Mouse (Mus musculus) forebrain, embryonic 10.5 days (tissue): ENCODE measurements around the gene Gm9944. TPM values are rescaled to one million over a fixed set of nuclear protein-coding genes. Genes with fewer than 3 reads are reported as not detected.

Experiments used
- DNase-seq: peaks from one replicate; pipeline ENCODE4 v3.0.0-alpha.2; 2017; ENCODE audit warnings: low spot score; ENCODE audit errors: extremely low spot score
- H3K27ac ChIP-seq: fragments of 300-500 bp; sonication (generic); 2 replicates; pipeline ENCODE4 v1.5.1; 2016; ENCODE audit warnings: mild to moderate bottlenecking
- H3K27me3 ChIP-seq: fragments of 300-500 bp; sonication (generic); 2 replicates; pipeline ENCODE4 v1.6.1; 2016; ENCODE audit warnings: mild to moderate bottlenecking; ENCODE audit not compliant: poor library complexity, severe bottlenecking
- H3K36me3 ChIP-seq: fragments of 300-500 bp; sonication (generic); replicated peaks from 2 replicates; pipeline ENCODE4 v1.6.1; 2016; ENCODE audit warnings: mild to moderate bottlenecking, moderate library complexity
- H3K4me1 ChIP-seq: fragments of 300-500 bp; sonication (generic); 2 replicates; pipeline ENCODE4 v1.6.1; 2016
- H3K4me3 ChIP-seq: fragments of 300-500 bp; sonication (generic); 2 replicates; pipeline ENCODE4 v1.5.1; 2016; ENCODE audit warnings: mild to moderate bottlenecking, moderate library complexity
- H3K9me3 ChIP-seq: fragments of 300-500 bp; sonication (generic); 2 replicates; pipeline ENCODE4 v1.6.1; 2016; ENCODE audit warnings: mild to moderate bottlenecking, moderate library complexity
- WGBS: fragments of 180-500 bp; shearing (Covaris S2); methylation state at CpG from one replicate; pipeline ENCODE4 v1.1.7; 2016; 5-methylcytosine and 5-hydroxymethylcytosine counted together
- polyA plus RNA-seq: library from polyadenylated mRNA; unstranded; fragments of >200 nt; fragmentation: Nextera tagmentation; extraction: Ambion mirVana; gene quantifications from 2 replicates; pipeline ENCODE4 v1.2.1, GENCODE M21; 2016

Gene Gm9944
- not detected in 2 replicates for polyA plus RNA-seq

GRCm38 (mm10) chr4:144453217-144453616 is at the start of gene Gm9944:
Gm9944 (minus strand) TSS chr4:144453317.
- 83% methylated on average over 2 of the region's 2 CpGs for WGBS

GRCm38 (mm10) chr4:144493331-144493730 is 40.2 kb upstream of the Gm9944 start:
- no peak for DNase-seq
- Histone ChIP-seq H3K27me3 (no peaks in the 10 kb centered on the region), H3K4me3 (no peak overlapping the region), H3K9me3 (peaks cover 55% of the 10 kb centered on the region), H3K4me1 (no peaks in the 10 kb centered on the region), H3K36me3 (no peaks in the 10 kb centered on the region), H3K27ac (no peak overlapping the region)

More at GRCm38 (mm10) chr4:144453217-144453616, at the start of gene Gm9944:
- Histone ChIP-seq H3K27ac (no peak within 1 kb of the TSS), H3K27me3 (no peaks in the 10 kb centered on the region), H3K9me3 (peaks cover 43% of the 10 kb centered on the region), H3K4me3 (no peak within 1 kb of the TSS), H3K36me3 (no peaks in the 10 kb centered on the region), H3K4me1 (no peaks in the 10 kb centered on the region)
- DNase-seq = no peak

- no peak overlapping the region for H3K4me3 ChIP-seq
- no peak for DNase-seq
- H3K27me3 ChIP-seq = no peaks in the 10 kb centered on the region
- H3K4me1 ChIP-seq = no peaks in the 10 kb centered on the region
- H3K27ac ChIP-seq = no peak overlapping the region
- 91% methylated on average over 1 of the region's 1 CpGs for WGBS
- H3K9me3 ChIP-seq = peaks cover 34% of the 10 kb centered on the region
- no peaks in the 10 kb centered on the region for H3K36me3 ChIP-seq
These were observed 15.0 kb upstream of the Gm9944 start for GRCm38 (mm10) chr4:144468091-144468490.

- Histone ChIP-seq H3K27me3 (no peaks in the 10 kb centered on the region), H3K9me3 (peaks cover 36% of the 10 kb centered on the region), H3K36me3 (no peaks in the 10 kb centered on the region), H3K4me3 (no peak overlapping the region), H3K4me1 (no peaks in the 10 kb centered on the region), H3K27ac (no peak overlapping the region)
- DNase-seq = no peak
- 86% methylated on average over 2 of the region's 2 CpGs for WGBS
These were observed 12.1 kb upstream of the Gm9944 start for GRCm38 (mm10) chr4:144465206-144465605.

- no peak within 1 kb of the TSS for H3K4me3 ChIP-seq
- no peak within 1 kb of the TSS for H3K27ac ChIP-seq
- no peaks in the 10 kb centered on the region for H3K4me1 ChIP-seq
- 83% methylated on average over 3 of the region's 3 CpGs for WGBS
- no peaks in the 10 kb centered on the region for H3K36me3 ChIP-seq
- no peaks in the 10 kb centered on the region for H3K27me3 ChIP-seq
- DNase-seq = no peak
- peaks cover 42% of the 10 kb centered on the region for H3K9me3 ChIP-seq
These were observed 10.5 kb upstream of the Gm9944 start, which contains the start of gene Aadacl3 for GRCm38 (mm10) chr4:144463656-144464055. Aadacl3 (minus strand) TSS chr4:144463756.

- H3K9me3 ChIP-seq = peaks cover 16% of the 10 kb centered on the region
- 80% methylated on average over 2 of the region's 2 CpGs for WGBS
- no peak for DNase-seq
- H3K4me1 ChIP-seq = no peaks in the 10 kb centered on the region
- H3K36me3 ChIP-seq = no peaks in the 10 kb centered on the region
- no peak overlapping the region for H3K27ac ChIP-seq
- no peak overlapping the region for H3K4me3 ChIP-seq
- H3K27me3 ChIP-seq = no peaks in the 10 kb centered on the region
These were observed 4.6 kb downstream of the Gm9944 start for GRCm38 (mm10) chr4:144448546-144448945.

GRCm38 (mm10) chr4:144441582-144441981 is 11.5 kb downstream of the Gm9944 start:
- no peak overlapping the region for H3K4me3 ChIP-seq
- no peak for DNase-seq
- no peaks in the 10 kb centered on the region for H3K36me3 ChIP-seq
- peaks cover 24% of the 10 kb centered on the region; the same call in 1 of the 2 replicates for H3K9me3 ChIP-seq
- no peaks in the 10 kb centered on the region for H3K4me1 ChIP-seq
- H3K27me3 ChIP-seq = no peaks in the 10 kb centered on the region
- 90% methylated on average over 1 of the region's 1 CpGs for WGBS
- H3K27ac ChIP-seq = no peak overlapping the region

GRCm38 (mm10) chr4:144441095-144441494 is 12.0 kb downstream of the Gm9944 start:
- no peak overlapping the region for H3K4me3 ChIP-seq
- H3K36me3 ChIP-seq = no peaks in the 10 kb centered on the region
- DNase-seq = no peak
- H3K9me3 ChIP-seq = peaks cover 24% of the 10 kb centered on the region; the same call in 1 of the 2 replicates
- no peaks in the 10 kb centered on the region for H3K27me3 ChIP-seq
- no peak overlapping the region for H3K27ac ChIP-seq
- no peaks in the 10 kb centered on the region for H3K4me1 ChIP-seq
- WGBS = 80% methylated on average over 4 of the region's 4 CpGs

- DNase-seq = no peak
- Histone ChIP-seq H3K9me3 (peaks cover 19% of the 10 kb centered on the region; the same call in 1 of the 2 replicates), H3K4me3 (no peak within 1 kb of the TSS), H3K27me3 (no peaks in the 10 kb centered on the region), H3K4me1 (no peaks in the 10 kb centered on the region), H3K27ac (no peak within 1 kb of the TSS), H3K36me3 (no peaks in the 10 kb centered on the region)
These were observed 14.4 kb downstream of the Gm9944 start, which contains the start of gene 1700012P22Rik for GRCm38 (mm10) chr4:144438672-144439071. 1700012P22Rik (minus strand) TSS chr4:144438772.

GRCm38 (mm10) chr4:144433216-144433615 is 19.9 kb downstream of the Gm9944 start:
- Histone ChIP-seq H3K4me3 (no peak overlapping the region), H3K27me3 (no peaks in the 10 kb centered on the region), H3K27ac (no peak overlapping the region), H3K9me3 (peaks cover 11% of the 10 kb centered on the region; the same call in 1 of the 2 replicates), H3K4me1 (no peaks in the 10 kb centered on the region), H3K36me3 (no peaks in the 10 kb centered on the region)
- no peak for DNase-seq
- WGBS = 94% methylated on average over 5 of the region's 5 CpGs

GRCm38 (mm10) chr4:144430723-144431122 is 22.4 kb downstream of the Gm9944 start:
- H3K36me3 ChIP-seq = no peaks in the 10 kb centered on the region
- H3K27me3 ChIP-seq = no peaks in the 10 kb centered on the region
- DNase-seq = no peak
- no peak overlapping the region for H3K27ac ChIP-seq
- no peak overlapping the region for H3K4me3 ChIP-seq
- no peaks in the 10 kb centered on the region for H3K4me1 ChIP-seq
- WGBS = 90% methylated on average over 2 of the region's 2 CpGs
- peaks cover 11% of the 10 kb centered on the region; the same call in 1 of the 2 replicates for H3K9me3 ChIP-seq

- Histone ChIP-seq H3K9me3 (peaks cover 11% of the 10 kb centered on the region; the same call in 1 of the 2 replicates), H3K4me1 (no peaks in the 10 kb centered on the region), H3K27me3 (no peaks in the 10 kb centered on the region), H3K36me3 (no peaks in the 10 kb centered on the region), H3K27ac (no peak overlapping the region), H3K4me3 (no peak overlapping the region)
- 26% methylated on average over 3 of the region's 3 CpGs for WGBS
- DNase-seq = no peak
These were observed 24.2 kb downstream of the Gm9944 start for GRCm38 (mm10) chr4:144428868-144429267.

GRCm38 (mm10) chr4:144424590-144424989 is 28.5 kb downstream of the Gm9944 start:
- Histone ChIP-seq H3K9me3 (peaks cover 7% of the 10 kb centered on the region; the same call in 1 of the 2 replicates), H3K27ac (no peak overlapping the region), H3K4me3 (no peak overlapping the region), H3K36me3 (no peaks in the 10 kb centered on the region), H3K27me3 (no peaks in the 10 kb centered on the region), H3K4me1 (no peaks in the 10 kb centered on the region)
- DNase-seq = no peak
- 81% methylated on average over 5 of the region's 5 CpGs for WGBS

- no peak for DNase-seq
- peaks cover 16% of the 10 kb centered on the region; the same call in 1 of the 2 replicates for H3K9me3 ChIP-seq
- H3K4me1 ChIP-seq = no peaks in the 10 kb centered on the region
- no peaks in the 10 kb centered on the region for H3K36me3 ChIP-seq
- no peak overlapping the region for H3K4me3 ChIP-seq
- H3K27ac ChIP-seq = no peak overlapping the region
- no peaks in the 10 kb centered on the region for H3K27me3 ChIP-seq
These were observed 32.5 kb downstream of the Gm9944 start for GRCm38 (mm10) chr4:144420644-144421043.
